24 mouse cellular contexts compared by ENCODE assay signal in genomic region chr11:62566211-62566610, GRCm38 (mm10). TPM values are rescaled to one million over a fixed set of nuclear protein-coding genes. Genes with fewer than 3 reads are reported as not detected.
DNase-seq lines count a peak whose midpoint lies in the region; ATAC-seq and TF ChIP-seq lines count a peak whose summit lies in the region.
"Had no signal": no experiment of that assay in that cellular context is flagged by ENCODE, and none has a peak within 500 bp of the region (broad histone marks: within the 10 kb centered on the region; RNA-seq: fewer than 3 reads in every experiment).

No protein-coding gene starts in this region.

- no peak overlapping the region for H3K9ac ChIP-seq in kidney, embryonic 15.5 days
- H3K9ac ChIP-seq in intestine, postnatal 0 days (ENCODE audit: low read depth, low read length), result no peak overlapping the region
- H3K9ac ChIP-seq in forebrain, embryonic 12.5 days, result no peak overlapping the region
- H3K9ac ChIP-seq: embryonic facial prominence, embryonic 15.5 days; forebrain, embryonic 13.5 days; heart, embryonic 13.5 days; hindbrain, embryonic 15.5 days; limb, embryonic 12.5 days; liver, embryonic 15.5 days; lung, embryonic 14.5 days; midbrain, embryonic 13.5 days had no signal

- H3K9me3 ChIP-seq in kidney, embryonic 15.5 days (replicated peaks), result no peaks in the 10 kb centered on the region
- H3K9me3 ChIP-seq in intestine, postnatal 0 days (ENCODE audit: control insufficient read depth), result no peaks in the 10 kb centered on the region
- no peaks in the 10 kb centered on the region for H3K9me3 ChIP-seq in forebrain, embryonic 12.5 days
- H3K9me3 ChIP-seq: embryonic facial prominence, embryonic 10.5 days; embryonic facial prominence, embryonic 15.5 days; forebrain, embryonic 13.5 days; heart, embryonic 13.5 days; hindbrain, embryonic 10.5 days; hindbrain, embryonic 15.5 days; limb, embryonic 12.5 days; liver, embryonic 15.5 days; midbrain, embryonic 13.5 days had no signal

- H3K36me3 ChIP-seq in kidney, embryonic 15.5 days, result no peaks in the 10 kb centered on the region
- no peaks in the 10 kb centered on the region for H3K36me3 ChIP-seq in intestine, postnatal 0 days (ENCODE audit: control insufficient read depth, insufficient read depth)
- no peaks in the 10 kb centered on the region for H3K36me3 ChIP-seq in forebrain, embryonic 12.5 days (replicated peaks)
- H3K36me3 ChIP-seq: embryonic facial prominence, embryonic 10.5 days; embryonic facial prominence, embryonic 15.5 days; heart, embryonic 13.5 days; hindbrain, embryonic 10.5 days; hindbrain, embryonic 15.5 days; limb, embryonic 12.5 days; liver, embryonic 15.5 days; midbrain, embryonic 13.5 days had no signal

- no peaks in the 10 kb centered on the region for H3K27me3 ChIP-seq in kidney, embryonic 15.5 days
- no peaks in the 10 kb centered on the region for H3K27me3 ChIP-seq in intestine, postnatal 0 days (replicated peaks; ENCODE audit: control insufficient read depth, insufficient read depth, low read length)
- H3K27me3 ChIP-seq in forebrain, embryonic 12.5 days, result no peaks in the 10 kb centered on the region
- H3K27me3 ChIP-seq: CH12.LX; embryonic facial prominence, embryonic 15.5 days; forebrain, embryonic 13.5 days; hindbrain, embryonic 15.5 days; limb, embryonic 12.5 days; liver, embryonic 15.5 days; midbrain, embryonic 13.5 days had no signal

- peaks cover 9% of the 10 kb centered on the region for H3K4me1 ChIP-seq in kidney, embryonic 15.5 days
- H3K4me1 ChIP-seq in intestine, postnatal 0 days (replicated peaks; ENCODE audit: control insufficient read depth, insufficient read depth, low read length), result no peaks in the 10 kb centered on the region
- H3K4me1 ChIP-seq in forebrain, embryonic 12.5 days, result no peaks in the 10 kb centered on the region
- H3K4me1 ChIP-seq: embryonic facial prominence, embryonic 15.5 days; forebrain, embryonic 13.5 days; hindbrain, embryonic 10.5 days; hindbrain, embryonic 15.5 days; midbrain, embryonic 13.5 days had no signal

- 0 out of 2 replicates have a peak overlapping the region, but pooled peaks have one; percentile 37 for H3K27ac ChIP-seq in kidney, embryonic 15.5 days
- no peak overlapping the region for H3K27ac ChIP-seq in intestine, postnatal 0 days (ENCODE audit: low read depth, low read length)
- H3K27ac ChIP-seq in forebrain, embryonic 12.5 days, result no peak overlapping the region
- H3K27ac ChIP-seq: embryonic facial prominence, embryonic 10.5 days; embryonic facial prominence, embryonic 15.5 days; forebrain, embryonic 13.5 days; heart, embryonic 13.5 days; hindbrain, embryonic 10.5 days; hindbrain, embryonic 15.5 days; limb, embryonic 12.5 days; liver, embryonic 15.5 days; midbrain, embryonic 13.5 days had no signal

- TF ChIP-seq CTCF in intestine, postnatal 0 days (IDR thresholded peaks at IDR 0.05; ENCODE audit: low read depth), result no peak

- H3K4me3 ChIP-seq in kidney, embryonic 15.5 days (replicated peaks), result no peak overlapping the region
- no peak overlapping the region for H3K4me3 ChIP-seq in intestine, postnatal 0 days (ENCODE audit: low read depth, low read length)
- no peak overlapping the region for H3K4me3 ChIP-seq in forebrain, embryonic 12.5 days (replicated peaks)
- H3K4me3 ChIP-seq: embryonic facial prominence, embryonic 10.5 days; embryonic facial prominence, embryonic 15.5 days; forebrain, embryonic 13.5 days; heart, embryonic 13.5 days; hindbrain, embryonic 10.5 days; hindbrain, embryonic 15.5 days; limb, embryonic 12.5 days; liver, embryonic 15.5 days; midbrain, embryonic 13.5 days had no signal

- peak; percentile 25 to 39 for DNase-seq in heart, adult 9 months (ENCODE audit: low spot score in 2 of 2)
- no peak for DNase-seq in heart, postnatal 36 days
- DNase-seq in kidney, postnatal 4 days, result no peak
- DNase-seq: adrenal gland, postnatal 10 days; cerebellum, adult 8-10 months; cerebellum, postnatal 25 days; kidney, adult 9 months; kidney, postnatal 14 days; lung, embryonic 14.5 days; lung, postnatal 14 days had no signal

- intact Hi-C loops in heart, postnatal 36 days (cut with DNase I), result no loop called here

- 0 out of 2 replicates have a peak overlapping the region, but pooled peaks have one; percentile 4 for H3K4me2 ChIP-seq in kidney, embryonic 15.5 days
- no peak overlapping the region for H3K4me2 ChIP-seq in intestine, postnatal 0 days (replicated peaks; ENCODE audit: low read depth)
- H3K4me2 ChIP-seq in forebrain, embryonic 12.5 days, result no peak overlapping the region
- H3K4me2 ChIP-seq: embryonic facial prominence, embryonic 15.5 days; forebrain, embryonic 13.5 days; heart, embryonic 13.5 days; hindbrain, embryonic 15.5 days; limb, embryonic 12.5 days; liver, embryonic 15.5 days; lung, embryonic 14.5 days; midbrain, embryonic 13.5 days had no signal

- 35% methylated on average over 1 of the region's 1 CpGs for WGBS in kidney, embryonic 15.5 days
- 39% methylated on average over 1 of the region's 1 CpGs for WGBS in intestine, postnatal 0 days
- 57% methylated on average over 1 of the region's 1 CpGs for WGBS in forebrain, embryonic 12.5 days

- no peak for ATAC-seq in kidney, embryonic 15.5 days (replicated peaks; ENCODE audit: low FRiP score)
- ATAC-seq in intestine, postnatal 0 days, result 0 out of 2 replicates have a peak, but pooled peaks have one; percentile 19
- no peak for ATAC-seq in forebrain, embryonic 12.5 days (ENCODE audit: low FRiP score)
- ATAC-seq: forebrain, embryonic 13.5 days; inflammation-experienced regulatory T-cells, adult 6 months; midbrain, embryonic 13.5 days had no signal

RNA-seq across cellular contexts. Expression of gene Trpv2, which starts 8.1 kb away (rescaled TPM):
- total RNA-seq in heart, postnatal 36 days (2021), result 1 to 10 TPM; 2.8 to 2.9 TPM
- polyA plus RNA-seq in kidney, embryonic 15.5 days (2015; fragmentation: Nextera tagmentation; extraction: Ambion mirVana), result 3.5 and 6.4 TPM in 2 replicates
- 6.0 and 6.3 TPM in 2 replicates for polyA plus RNA-seq in intestine, postnatal 0 days (2015; fragmentation: Nextera tagmentation; extraction: Ambion mirVana)
- 6.4 and 7.3 TPM in 2 replicates for polyA plus RNA-seq in forebrain, embryonic 12.5 days (2016; fragmentation: Nextera tagmentation; extraction: Ambion mirVana)

RNA-seq across cellular contexts. Expression of gene Ubb, which starts 15.2 kb away (rescaled TPM):
- 100 to 1,000 TPM; 708 to 720 TPM for total RNA-seq in heart, postnatal 36 days (2021)
- 3,192 and 3,248 TPM in 2 replicates for polyA plus RNA-seq in kidney, embryonic 15.5 days (2015; fragmentation: Nextera tagmentation; extraction: Ambion mirVana)
- 2,405 and 2,440 TPM in 2 replicates for polyA plus RNA-seq in intestine, postnatal 0 days (2015; fragmentation: Nextera tagmentation; extraction: Ambion mirVana)
- polyA plus RNA-seq in forebrain, embryonic 12.5 days (2016; fragmentation: Nextera tagmentation; extraction: Ambion mirVana), result 3,704 and 3,828 TPM in 2 replicates

RNA-seq across cellular contexts. Expression of gene Cenpv, which starts 27.1 kb away (rescaled TPM):
- 10 to 100 TPM; 22.8 to 25.0 TPM for total RNA-seq in heart, postnatal 36 days (2021)
- polyA plus RNA-seq in kidney, embryonic 15.5 days (2015; fragmentation: Nextera tagmentation; extraction: Ambion mirVana), result 19.4 and 20.0 TPM in 2 replicates
- 54.9 and 55.2 TPM in 2 replicates for polyA plus RNA-seq in intestine, postnatal 0 days (2015; fragmentation: Nextera tagmentation; extraction: Ambion mirVana)
- 85.7 and 90.0 TPM in 2 replicates for polyA plus RNA-seq in forebrain, embryonic 12.5 days (2016; fragmentation: Nextera tagmentation; extraction: Ambion mirVana)

Comparison
In these comparisons a context has a peak if more than half of its experiments do, and no peak if none do; other contexts are left out.
1. DNase-seq: peak in heart, adult 9 months (2 of 2); none in heart, postnatal 36 days (0 of 2) and kidney, postnatal 4 days (0 of 2).